Mouse (Mus musculus) kidney, adult 2 months (tissue): ENCODE results near the gene Gm29797.

Experiments
- CTCF ChIP-seq: fragments of 200-500 bp; conservative IDR thresholded peaks from 2 replicates; pipeline ENCODE4 v1.5.1; 2011; ENCODE audit warnings: low read depth, mild to moderate bottlenecking, control low read depth, low read length, moderate library complexity, mixed read lengths; ENCODE audit not compliant: insufficient read depth, insufficient read length
- POLR2A ChIP-seq: fragments of 200-500 bp; IDR thresholded peaks from one replicate; pipeline ENCODE4 v1.6.1; 2011; ENCODE audit warnings: low read depth, low read length, control low read depth

GRCm38 (mm10) chr2:181645666-181646065 is 11.2 kb upstream of the Gm29797 start:
- no peak for TF ChIP-seq CTCF
- TF ChIP-seq POLR2A: no peak
